Mouse (Mus musculus): ENCODE measurements at regions not wholly inside any gene's neighbourhood (a gene's known extent, or its start where the extent isn't known, plus 50 kb on each side); places are given as distances from the start of the nearest gene placed in this dataset.

- DNase-seq (ENCODE audit: low spot score) = no peak
These were observed 95.3 kb upstream of the Trpm1 start for GRCm38 (mm10) chr7:64058282-64058872.

- no peak for DNase-seq (ENCODE audit: low spot score)
These were observed 95.8 kb upstream of the Trpm1 start for GRCm38 (mm10) chr7:64057873-64058272.

GRCm38 (mm10) chr7:64056498-64056897, 97.1 kb upstream of the Trpm1 start:
- no peak for DNase-seq (ENCODE audit: low spot score)

- no peak for DNase-seq (ENCODE audit: low spot score)
These were observed 98.6 kb upstream of the Trpm1 start for GRCm38 (mm10) chr7:64054996-64055395.

GRCm38 (mm10) chr7:64053766-64054165, 99.9 kb upstream of the Trpm1 start:
- DNase-seq (ENCODE audit: low spot score) = no peak

- no peak for DNase-seq (ENCODE audit: low spot score)
These were observed 101.2 kb upstream of the Trpm1 start for GRCm38 (mm10) chr7:64052400-64052799.

- no peak for DNase-seq (ENCODE audit: low spot score)
These were observed 102.7 kb upstream of the Trpm1 start for GRCm38 (mm10) chr7:64050826-64051401.

- no peak for DNase-seq (ENCODE audit: low spot score)
These were observed 103.4 kb upstream of the Trpm1 start for GRCm38 (mm10) chr7:64050246-64050645.

- no peak for DNase-seq (ENCODE audit: low spot score)
These were observed 104.3 kb upstream of the Trpm1 start for GRCm38 (mm10) chr7:64049183-64049965.

GRCm38 (mm10) chr7:64048452-64049182, 105.0 kb upstream of the Trpm1 start:
- no peak for DNase-seq (ENCODE audit: low spot score)

- no peak for DNase-seq (ENCODE audit: low spot score)
These were observed 105.8 kb upstream of the Trpm1 start for GRCm38 (mm10) chr7:64047831-64048230.

- no peak for DNase-seq (ENCODE audit: low spot score)
These were observed 106.6 kb upstream of the Klf13 start for GRCm38 (mm10) chr7:64045292-64045691.

GRCm38 (mm10) chr7:64042978-64043377, 104.3 kb upstream of the Klf13 start:
- DNase-seq (ENCODE audit: low spot score) = no peak

- DNase-seq (ENCODE audit: low spot score) = no peak
These were observed 102.6 kb upstream of the Klf13 start for GRCm38 (mm10) chr7:64041303-64041702.

GRCm38 (mm10) chr7:64040026-64040737, 101.5 kb upstream of the Klf13 start:
- no peak for DNase-seq (ENCODE audit: low spot score)

GRCm38 (mm10) chr7:64037701-64038231, 99.1 kb upstream of the Klf13 start:
- no peak for DNase-seq (ENCODE audit: low spot score)

GRCm38 (mm10) chr7:64036154-64036553, 97.4 kb upstream of the Klf13 start:
- DNase-seq (ENCODE audit: low spot score) = no peak

GRCm38 (mm10) chr7:64035025-64035606, 96.4 kb upstream of the Klf13 start:
- DNase-seq (ENCODE audit: low spot score) = no peak

GRCm38 (mm10) chr7:64034493-64034892, 95.8 kb upstream of the Klf13 start:
- DNase-seq (ENCODE audit: low spot score) = no peak

- no peak for DNase-seq (ENCODE audit: low spot score)
These were observed 94.7 kb upstream of the Klf13 start for GRCm38 (mm10) chr7:64033388-64033787.

- no peak for DNase-seq (ENCODE audit: low spot score)
These were observed 94.2 kb upstream of the Klf13 start for GRCm38 (mm10) chr7:64032921-64033354.
